Mouse (Mus musculus) left cerebral cortex, adult 8-10 months (tissue): ENCODE data around the gene Picalm. TPM values are rescaled to one million over a fixed set of nuclear protein-coding genes. Genes with fewer than 3 reads are reported as not detected.
A peak's percentile ranks its signal among the peaks of the same experiment; 100 is the strongest.

ENCODE experiments used
- DNase-seq, 2 experiments: peaks; one replicate each; pipeline ENCODE4 v3.0.0; 2022; ENCODE audit warnings: low spot score in 2 of 2
- total RNA-seq, 4 experiments: library from RNA; stranded (reverse); gene quantifications; 2 replicates each; pipeline ENCODE4 v1.2.4; 2022

Gene Picalm
- 100 to 1,000 TPM; 138 to 157 (median 147) TPM for total RNA-seq

DNA sequence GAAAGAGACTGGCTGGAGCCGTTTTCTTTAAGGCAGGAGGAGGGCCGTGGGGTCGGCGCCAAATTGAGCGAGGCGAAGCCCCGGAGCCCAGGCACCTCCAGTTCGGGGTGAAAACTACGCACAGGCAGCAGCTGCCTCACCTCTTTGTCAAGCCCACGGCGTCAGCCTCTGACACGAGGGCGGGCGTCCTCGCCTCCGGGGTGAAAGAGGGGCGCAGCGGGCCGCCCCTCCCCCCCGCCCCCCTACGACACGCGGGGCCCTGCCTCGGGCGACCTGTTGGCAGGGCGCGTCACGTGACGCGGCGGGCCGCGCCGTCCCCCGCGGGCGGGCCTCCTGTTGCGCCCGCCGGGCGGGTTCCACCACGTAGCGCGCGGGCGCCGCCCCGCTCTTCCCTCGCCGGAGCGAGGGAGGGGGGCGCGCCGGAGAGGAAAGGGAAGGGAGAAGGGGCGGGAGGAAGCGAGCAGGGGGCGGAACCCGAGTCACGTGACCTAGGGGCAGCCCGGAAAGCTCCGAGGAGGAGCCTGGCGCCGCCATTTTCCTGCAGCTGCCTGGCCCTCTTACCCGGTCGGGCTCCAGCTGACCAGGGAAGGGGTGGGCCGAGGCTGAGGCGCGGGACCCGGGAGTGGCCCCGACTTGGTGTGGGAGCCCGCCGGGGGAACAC, at the start of gene Picalm:
Picalm (plus strand) TSS at position 482 of the 661 bp plus-strand sequence.
- DNase-seq = peak; percentile 88 to 95

- no peak for DNase-seq
Observed at GRCm38 (mm10) chr7:90083799-90084198, 46.2 kb upstream of the Picalm start.

- no peak for DNase-seq
Observed at GRCm38 (mm10) chr7:90084531-90084930, 45.5 kb upstream of the Picalm start.

DNA sequence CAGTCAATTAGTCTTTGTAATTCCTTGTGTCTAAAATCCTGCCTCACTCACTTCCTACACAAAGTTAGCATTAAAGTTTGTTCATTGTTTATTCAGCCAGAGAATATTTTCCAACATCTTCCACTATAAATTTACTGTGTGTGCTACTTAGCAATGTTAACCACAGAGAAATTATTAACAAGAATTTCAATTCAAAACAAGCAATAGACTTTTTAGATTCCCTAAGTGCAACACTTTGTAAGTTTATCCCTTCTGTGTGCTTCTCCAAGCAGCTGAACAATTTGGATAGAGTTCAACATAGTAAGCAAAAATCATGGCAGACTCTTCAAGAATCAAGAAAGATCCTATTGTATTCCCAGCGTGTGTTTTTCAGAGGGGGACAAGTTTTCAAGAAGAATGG, 44.3 kb upstream of the Picalm start:
- no peak for DNase-seq

DNA sequence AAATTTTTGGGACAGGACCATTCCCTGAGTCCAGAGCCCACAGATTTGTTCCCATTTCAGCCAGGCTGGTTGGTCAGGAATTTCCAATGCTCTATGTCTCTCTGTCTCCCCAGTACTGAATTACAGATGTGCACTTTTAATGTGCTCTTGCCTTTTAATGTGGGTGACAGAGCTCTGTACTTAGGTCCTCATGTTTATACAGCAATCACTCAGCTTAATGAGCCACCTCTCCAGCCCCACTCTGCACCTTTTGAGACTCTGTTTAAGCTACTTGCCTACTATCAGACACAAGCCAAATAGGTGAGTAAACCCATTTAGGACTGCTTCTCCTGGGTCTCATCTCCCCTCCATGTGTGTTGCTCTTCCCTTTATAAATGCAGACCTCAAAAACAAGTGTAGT, 43.2 kb upstream of the Picalm start:
- DNase-seq = no peak

DNA sequence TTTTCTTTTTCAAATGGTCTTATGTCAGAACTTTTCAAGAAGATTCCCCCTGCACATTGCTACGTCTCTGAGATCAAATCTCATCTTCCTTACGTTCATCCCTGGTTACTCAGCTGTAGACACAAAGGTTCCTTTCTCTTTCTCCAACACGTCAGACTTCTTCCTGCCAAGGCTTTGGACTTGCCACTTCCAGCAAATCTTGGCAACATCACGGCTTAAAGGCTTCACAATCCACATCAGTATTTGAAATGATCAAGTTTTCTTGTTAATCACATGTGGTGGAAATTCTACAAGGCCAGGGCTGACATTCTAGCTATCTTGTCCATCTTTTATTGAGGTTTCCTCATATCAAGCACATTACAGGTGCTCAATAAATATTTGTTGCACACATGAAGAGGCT, 39.0 kb upstream of the Picalm start:
- no peak for DNase-seq

GRCm38 (mm10) chr7:90091756-90092155, 38.3 kb upstream of the Picalm start:
- DNase-seq = no peak

DNA sequence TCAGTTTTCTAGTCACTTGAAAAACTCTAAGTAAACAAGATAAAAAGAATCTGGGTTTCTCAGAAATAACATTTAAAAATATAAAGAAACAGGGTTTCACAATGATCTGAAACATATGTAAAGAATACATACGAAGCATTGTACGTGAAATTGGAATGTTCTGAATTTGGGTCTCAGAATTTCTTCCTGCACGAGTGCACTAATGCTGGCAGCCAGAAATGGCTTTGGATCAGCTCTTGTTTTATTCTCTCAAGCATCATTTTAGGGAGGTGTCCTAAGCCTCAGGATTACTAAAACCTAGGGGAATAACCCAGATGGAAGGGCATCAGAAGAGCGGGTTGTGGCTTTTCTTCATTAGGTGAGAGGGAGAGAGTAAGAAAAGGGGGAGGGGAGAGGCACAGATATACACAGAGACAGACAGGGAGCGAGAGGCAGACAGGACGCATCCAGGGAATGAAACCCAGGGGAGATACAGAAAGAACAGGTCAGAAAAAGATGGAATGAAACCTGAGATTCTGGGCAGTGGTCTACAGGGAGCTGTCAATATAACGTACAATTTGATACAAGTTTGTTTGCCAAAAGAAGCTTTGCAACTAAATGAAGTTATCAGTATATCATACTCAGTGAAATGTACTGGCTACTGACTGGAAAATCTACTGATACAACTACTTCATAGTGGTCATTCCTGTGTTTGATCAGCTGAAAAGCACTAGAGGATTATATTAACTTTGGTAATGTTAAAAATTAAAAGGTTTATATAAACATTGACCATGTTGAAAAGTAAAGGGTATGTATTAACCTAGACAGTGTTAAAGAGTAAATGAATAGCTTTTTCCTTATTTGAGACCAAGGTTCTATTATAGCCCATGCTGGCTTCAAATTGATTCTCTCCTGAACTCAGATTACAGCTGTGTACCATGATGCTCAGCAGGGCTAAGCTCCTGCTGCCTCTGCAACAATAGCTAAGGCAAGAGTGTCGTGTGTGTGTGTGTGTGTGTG, 37.3 kb upstream of the Picalm start:
- no peak for DNase-seq

- DNase-seq = no peak
Observed at GRCm38 (mm10) chr7:90095097-90095496, 34.9 kb upstream of the Picalm start.

- no peak for DNase-seq
Observed at GRCm38 (mm10) chr7:90095766-90096372, 34.1 kb upstream of the Picalm start.

GRCm38 (mm10) chr7:90096609-90097008, 33.4 kb upstream of the Picalm start:
- DNase-seq = no peak

DNA sequence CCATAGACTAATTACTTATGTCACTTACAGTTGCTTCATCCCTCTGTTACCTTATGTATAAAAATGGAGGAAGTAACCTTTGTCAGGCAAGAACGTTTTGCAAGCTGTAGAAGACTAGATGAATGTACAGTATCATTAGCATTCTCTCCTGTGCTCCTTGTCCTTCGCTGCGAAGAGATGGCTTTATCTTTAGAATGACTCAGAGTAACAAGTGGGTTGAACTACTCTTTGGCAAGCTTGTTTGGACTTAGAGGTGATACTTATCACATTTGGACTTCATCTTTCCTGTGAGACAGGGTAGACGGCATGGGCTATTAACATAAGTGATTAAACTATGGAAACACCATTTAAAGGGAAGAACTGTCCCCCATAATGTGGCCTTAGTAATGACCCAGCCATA, 31.8 kb upstream of the Picalm start:
- no peak for DNase-seq

DNA sequence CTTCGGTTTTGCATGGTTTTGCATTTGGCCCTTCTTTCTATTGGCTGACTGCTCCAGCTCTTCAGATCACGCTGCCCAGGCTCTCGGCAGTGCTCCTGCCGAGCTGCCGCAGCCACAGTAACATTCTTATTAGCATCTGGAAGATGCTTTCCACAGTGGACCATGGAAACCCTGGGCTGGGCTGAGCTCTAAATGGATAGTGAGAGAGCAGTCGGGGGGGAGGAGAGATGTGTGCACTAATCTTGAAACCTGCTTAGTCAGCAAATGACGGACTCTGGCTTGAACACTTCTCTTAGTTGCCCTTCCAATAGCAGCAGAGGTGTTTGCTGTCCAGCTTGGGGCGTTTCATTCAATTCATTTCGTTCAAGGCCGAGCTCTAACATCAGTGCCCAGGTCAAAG, 30.8 kb upstream of the Picalm start:
- DNase-seq = no peak

- DNase-seq = no peak
Observed at GRCm38 (mm10) chr7:90100614-90101160, 29.3 kb upstream of the Picalm start.

GRCm38 (mm10) chr7:90116100-90116499, 13.9 kb upstream of the Picalm start:
- DNase-seq = no peak

DNA sequence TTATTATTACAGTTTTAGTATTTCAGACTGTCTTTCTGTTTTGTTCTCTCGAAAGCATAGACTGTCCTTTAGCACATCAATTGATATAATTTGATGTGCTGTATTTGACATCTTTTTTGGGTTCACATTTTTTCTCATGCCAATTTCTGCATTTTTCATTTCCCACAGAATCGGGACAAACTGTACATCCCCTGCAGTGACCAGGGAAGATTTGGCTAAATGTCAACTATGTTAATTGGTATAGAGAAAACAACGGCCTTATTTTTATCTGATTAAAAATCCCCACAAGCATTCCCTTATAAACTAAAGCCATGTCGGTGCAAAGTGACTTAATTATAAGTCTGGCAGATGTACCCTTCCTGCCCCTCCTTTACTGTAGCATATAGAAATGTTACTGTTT, 9.9 kb upstream of the Picalm start:
- DNase-seq = no peak

DNA sequence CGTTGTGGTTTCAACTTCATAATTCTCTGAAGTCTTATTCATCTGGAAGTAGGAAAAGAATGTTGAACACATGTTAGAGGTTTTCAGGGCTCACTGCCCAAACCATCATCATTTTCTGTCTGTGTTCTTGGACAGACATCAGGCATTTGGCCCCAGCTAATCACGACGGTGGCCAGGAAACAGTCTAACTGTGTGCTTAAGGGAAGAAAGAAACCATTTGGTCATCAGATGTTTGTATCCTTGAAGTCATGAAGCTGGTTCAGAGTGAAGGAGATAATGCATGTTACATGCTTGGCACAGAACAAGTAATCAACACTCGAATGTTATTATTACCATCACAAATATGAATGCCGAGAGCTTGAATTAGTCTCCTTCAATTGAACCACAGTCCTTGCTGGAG, 5.0 kb upstream of the Picalm start:
- DNase-seq = no peak

DNA sequence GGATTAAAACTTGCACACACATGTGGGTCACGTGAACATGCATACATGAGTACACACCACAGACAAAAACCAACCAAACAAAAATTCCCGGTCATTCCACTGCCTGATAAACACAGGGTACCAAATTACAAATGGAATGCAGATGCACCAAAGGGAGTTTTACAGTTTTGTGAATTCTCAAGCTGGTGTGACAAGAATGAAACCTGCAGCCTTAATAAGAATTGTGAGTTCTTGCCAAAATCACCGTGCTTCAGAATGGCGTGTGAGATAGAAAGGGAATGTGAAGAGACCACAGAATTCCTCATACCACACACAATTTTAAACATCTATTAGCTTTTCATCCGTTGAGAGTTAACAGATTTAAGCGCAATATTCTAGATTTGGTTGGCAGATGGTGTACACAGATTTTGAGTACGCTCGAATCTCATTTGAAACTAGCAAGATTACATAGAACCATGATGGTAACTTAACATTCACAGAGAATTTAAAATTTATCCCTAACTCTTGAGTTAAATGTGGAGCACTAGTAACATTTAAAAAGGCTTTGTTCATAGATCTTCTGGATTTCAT, 1.3 kb upstream of the Picalm start:
- no peak for DNase-seq

- DNase-seq = peak; percentile 21 to 29
Observed at GRCm38 (mm10) chr7:90129271-90129731, 712 bp upstream of the Picalm start.

GRCm38 (mm10) chr7:90130501-90131375, 725 bp downstream of the Picalm start:
- peak; percentile 25 to 35 for DNase-seq

GRCm38 (mm10) chr7:90131376-90131651, 1.3 kb downstream of the Picalm start:
- no peak for DNase-seq
